Mouse (Mus musculus) layer of hippocampus, adult 18-20 months (tissue): ENCODE data around the gene Senp1. TPM values are rescaled to one million over a fixed set of nuclear protein-coding genes. Genes with fewer than 3 reads are reported as not detected.
A peak's percentile ranks its signal among the peaks of the same experiment; 100 is the strongest.

ENCODE experiments used
- DNase-seq, 2 experiments: peaks; one replicate each; pipeline ENCODE4 v3.0.0; 2022; ENCODE audit warnings: low spot score in 2 of 2
- total RNA-seq, 2 experiments: library from RNA; stranded (reverse); gene quantifications; 2 replicates each; pipeline ENCODE4 v1.2.3; 2021

Senp1 gene
- total RNA-seq, 2 experiments from 2014 or later = 12.4 to 13.2 TPM

DNA sequence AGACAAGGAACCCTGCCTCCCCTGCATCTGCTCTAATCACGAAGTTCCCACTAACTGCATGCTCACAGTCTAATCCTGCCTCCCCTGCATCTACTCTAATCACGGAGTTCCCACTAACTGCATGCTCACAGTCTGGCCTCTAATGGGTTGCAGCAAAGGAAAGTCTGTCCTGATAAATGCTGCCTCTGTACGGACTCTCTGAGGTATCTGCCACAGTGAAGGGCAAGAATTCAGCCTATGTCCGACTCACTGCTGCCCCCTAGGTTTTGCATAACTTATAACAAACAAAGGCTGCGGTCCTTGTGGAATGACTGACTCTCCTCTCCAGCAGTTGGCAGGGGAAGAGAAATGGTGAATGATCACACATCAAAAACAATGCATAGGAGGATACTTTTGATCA is 38.3 kb downstream of the Senp1 start:
- DNase-seq = peak in 1 of 2 experiments; percentile 47

DNA sequence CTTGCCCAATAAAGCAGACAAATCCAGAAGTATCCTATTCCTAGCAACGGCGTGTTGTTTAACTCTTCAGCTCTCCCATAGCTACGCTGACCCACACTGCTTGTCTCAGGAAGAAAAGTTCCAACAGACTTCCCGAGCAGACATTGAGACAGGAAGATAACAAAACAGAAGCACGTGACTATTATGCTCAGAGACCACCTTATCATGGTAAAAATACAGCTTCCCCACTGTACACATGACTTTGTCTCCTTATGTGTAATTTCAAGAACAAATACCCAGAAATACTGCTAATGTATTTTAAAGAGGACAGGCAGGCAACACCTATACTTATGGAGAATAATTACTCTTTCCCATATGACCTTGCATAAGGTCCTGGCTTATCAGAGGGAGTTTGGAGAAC is 41.9 kb downstream of the Senp1 start:
- DNase-seq = no peak

DNA sequence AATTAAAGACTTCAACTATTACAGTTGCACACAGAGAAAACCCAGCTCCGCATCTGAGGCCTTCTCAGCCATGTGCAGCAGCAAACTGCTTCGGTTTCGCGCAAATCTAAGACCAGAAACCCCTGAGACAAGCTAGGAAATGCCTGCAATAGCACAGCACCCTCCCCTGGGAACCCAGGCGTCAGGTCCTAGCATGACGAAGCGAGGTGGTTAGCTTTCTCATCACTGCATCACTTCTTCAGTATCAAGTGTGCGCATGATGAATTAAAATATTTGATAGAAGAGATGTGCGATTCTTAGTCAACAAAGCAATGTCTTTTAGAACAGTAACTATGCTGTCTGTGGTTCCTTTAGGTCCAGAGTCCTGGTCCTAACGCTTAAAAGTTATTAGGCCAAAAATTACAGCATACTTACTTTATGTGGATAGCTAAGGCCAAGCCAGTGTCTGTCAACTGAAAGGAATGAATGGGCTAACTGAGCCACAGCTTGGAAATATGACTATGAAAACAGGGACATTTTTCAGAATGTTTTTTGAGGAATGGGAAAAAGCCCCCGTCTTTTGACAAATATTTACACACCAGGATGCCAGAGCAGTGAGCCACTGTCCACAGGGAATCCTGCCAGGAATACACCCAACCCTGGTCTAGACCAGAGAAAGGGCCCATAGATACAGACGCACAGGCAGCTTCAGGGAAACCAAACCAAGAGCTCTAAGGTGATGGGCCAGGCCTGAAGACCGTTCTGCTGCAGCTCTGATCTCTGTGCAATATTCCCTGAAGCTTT is 44.4 kb downstream of the Senp1 start:
- DNase-seq = no peak

DNA sequence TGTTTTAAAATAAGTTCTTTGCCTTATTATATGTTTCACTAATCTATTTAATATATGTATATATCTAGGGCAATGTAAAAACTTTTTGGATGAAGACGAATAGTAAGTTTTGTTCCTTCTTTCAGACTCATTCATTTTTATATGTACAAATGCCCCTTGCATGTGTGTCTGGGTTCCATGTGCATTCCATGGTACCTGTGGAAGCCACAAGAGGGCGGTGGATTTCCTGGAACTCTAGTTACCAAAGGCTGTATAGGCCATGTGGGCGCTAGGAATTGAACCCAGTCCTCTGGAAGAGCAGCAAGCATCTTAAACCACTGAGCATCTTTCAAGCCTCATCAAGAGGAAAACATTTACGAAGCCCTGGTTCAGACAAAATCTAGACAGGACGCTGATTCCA is 49.2 kb downstream of the Senp1 start:
- no peak for DNase-seq

DNA sequence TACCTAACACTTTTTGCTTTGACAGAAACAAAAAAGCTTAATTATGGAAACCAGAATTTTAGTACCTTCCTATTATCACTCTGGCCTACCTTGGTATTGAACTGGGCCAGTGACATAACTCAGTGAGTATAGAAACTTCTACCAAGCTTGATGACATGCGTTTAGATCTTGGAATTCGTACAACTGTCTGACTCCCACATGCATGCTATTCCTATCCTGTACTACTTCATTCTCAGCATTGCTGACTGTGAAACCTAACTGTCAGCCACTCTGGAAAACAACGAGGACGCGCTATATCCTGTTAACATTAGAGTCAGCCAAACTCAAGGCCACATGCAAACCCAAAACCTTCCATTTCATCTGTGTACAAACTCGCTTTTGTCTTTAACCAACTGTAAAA is 49.6 kb downstream of the Senp1 start:
- no peak for DNase-seq

DNA sequence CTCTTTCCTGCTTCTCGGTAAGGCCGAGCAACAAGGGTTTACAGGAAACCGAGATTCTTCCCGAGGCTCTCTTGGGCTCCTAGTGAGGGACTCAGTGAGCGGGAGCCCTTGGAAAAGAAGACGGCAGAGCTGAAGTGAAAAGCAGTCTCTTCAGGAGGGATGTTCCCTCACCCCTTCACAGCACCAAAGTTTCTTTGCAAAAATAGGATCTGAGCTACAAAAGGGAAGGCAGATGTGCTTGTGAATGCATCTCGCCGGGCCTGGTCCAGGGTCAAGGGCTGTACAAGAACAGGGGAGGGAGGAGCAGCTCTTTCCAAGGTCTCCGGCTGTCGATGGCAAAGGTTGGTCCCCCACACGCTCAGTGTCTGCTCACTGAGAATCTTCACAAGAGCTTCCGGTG is 51.0 kb downstream of the Senp1 start:
- no peak for DNase-seq

DNA sequence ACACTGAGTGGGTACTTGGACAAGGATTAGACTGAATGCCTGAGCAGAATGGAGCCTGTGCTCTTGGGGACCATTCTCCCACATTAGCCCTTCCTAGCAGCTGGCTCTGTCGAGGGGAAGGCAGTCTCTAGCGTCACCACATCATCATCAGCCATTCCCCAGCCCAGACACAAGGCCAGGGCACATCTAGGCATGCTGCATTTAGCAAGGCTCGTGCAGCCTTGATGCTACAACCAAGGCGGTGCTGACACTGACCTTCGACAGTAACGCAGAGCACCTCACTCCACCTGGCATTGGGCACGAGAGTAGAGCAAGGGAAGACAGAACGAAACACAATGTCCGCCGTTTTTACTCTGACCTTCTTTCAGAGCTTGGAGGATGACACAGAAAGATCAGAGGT is 53.9 kb downstream of the Senp1 start:
- no peak for DNase-seq

DNA sequence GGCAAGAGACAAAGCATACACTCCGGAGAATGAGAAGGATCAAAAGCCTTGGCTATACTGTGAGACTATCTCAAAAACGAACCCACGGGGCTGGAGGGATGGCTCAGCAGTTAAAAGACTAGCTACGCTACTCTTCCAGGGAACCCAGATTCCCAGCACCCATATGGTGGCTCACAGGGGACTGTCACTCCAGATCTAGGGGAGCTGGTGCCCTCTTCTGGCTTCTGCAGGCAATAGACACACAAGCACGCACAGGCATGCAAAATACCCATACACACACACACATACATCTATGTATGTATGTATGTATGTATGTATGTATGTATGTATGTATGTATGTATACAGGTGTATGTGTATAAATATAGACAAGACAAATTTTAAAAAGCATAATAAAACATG is 57.0 kb downstream of the Senp1 start:
- no peak for DNase-seq

DNA sequence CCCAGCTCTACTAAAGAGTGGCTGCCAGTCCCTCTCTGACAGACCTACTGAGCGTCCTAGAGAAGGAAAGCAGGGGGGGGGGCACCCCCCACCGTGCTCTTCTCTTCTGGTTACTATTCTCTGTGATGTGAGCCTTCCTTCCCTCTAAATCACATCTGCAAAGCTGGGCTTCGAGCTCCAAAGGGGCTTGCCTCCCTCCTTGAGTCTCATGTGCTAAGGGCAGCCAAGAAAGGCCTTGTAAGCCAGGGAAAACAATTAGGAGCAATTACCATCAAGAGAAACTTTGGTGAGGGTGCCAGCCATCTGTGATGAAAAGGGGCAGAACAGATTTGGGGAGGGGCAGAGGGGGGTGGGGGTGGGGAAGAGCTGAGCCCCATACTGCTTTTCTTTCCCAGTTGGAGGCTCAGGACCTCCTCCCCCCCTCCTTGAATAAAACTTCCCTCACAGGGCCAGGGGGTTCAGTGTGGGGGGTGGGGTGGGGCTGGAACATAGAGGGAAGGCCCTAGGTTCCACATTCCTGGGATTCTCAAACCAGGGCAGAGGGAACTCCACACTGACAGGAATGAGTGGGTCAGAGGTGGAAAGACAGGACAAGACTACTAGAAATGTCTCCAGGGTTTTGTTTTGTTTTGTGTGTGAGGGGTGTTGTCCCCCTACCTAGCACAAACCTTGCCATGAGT is 58.3 kb downstream of the Senp1 start:
- DNase-seq = no peak

DNA sequence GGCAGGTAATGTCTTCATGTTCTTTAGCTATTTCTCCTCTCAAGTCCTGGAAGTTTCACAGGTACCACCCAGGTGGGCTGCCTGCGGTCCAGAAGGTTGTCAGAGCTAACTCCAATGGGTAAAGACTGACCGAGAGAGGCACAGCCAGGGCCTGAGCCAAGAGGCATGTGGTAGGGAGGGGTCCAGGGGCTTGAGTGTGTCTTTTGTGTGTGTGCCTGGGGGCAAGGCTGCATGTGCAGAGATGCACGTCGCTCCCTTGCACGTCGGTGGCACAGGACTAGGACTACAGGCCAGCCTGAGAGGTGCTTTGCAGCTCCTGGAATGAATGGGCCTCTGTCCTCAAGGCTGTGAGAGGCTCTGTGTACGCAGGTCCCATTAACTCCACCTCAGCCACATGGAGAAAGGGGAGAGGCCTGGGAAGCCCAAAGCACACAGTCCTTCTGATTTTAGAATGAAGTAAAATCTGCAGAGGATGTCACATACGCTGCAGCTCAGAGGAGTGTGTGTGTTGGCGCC is 60.3 kb downstream of the Senp1 start:
- DNase-seq = no peak

DNA sequence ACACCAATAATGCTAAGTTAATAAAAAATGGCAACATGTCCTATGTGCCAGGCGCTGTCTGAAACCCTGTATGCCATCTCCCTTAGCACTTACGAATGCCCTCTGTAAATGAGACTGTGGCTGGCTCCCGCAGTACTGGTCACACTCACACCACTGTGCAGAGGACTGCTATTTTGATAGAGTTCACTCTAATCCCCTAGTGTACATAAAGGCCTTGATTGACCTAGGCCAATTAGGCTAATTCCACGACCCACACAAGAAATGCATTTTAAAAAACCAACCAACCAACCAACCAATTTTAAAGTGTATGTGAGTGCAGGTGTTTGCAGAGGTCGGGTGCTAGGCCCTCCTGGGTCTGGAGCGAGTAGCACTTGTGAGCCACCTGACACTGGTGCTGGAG is 63.7 kb downstream of the Senp1 start:
- no peak for DNase-seq

DNA sequence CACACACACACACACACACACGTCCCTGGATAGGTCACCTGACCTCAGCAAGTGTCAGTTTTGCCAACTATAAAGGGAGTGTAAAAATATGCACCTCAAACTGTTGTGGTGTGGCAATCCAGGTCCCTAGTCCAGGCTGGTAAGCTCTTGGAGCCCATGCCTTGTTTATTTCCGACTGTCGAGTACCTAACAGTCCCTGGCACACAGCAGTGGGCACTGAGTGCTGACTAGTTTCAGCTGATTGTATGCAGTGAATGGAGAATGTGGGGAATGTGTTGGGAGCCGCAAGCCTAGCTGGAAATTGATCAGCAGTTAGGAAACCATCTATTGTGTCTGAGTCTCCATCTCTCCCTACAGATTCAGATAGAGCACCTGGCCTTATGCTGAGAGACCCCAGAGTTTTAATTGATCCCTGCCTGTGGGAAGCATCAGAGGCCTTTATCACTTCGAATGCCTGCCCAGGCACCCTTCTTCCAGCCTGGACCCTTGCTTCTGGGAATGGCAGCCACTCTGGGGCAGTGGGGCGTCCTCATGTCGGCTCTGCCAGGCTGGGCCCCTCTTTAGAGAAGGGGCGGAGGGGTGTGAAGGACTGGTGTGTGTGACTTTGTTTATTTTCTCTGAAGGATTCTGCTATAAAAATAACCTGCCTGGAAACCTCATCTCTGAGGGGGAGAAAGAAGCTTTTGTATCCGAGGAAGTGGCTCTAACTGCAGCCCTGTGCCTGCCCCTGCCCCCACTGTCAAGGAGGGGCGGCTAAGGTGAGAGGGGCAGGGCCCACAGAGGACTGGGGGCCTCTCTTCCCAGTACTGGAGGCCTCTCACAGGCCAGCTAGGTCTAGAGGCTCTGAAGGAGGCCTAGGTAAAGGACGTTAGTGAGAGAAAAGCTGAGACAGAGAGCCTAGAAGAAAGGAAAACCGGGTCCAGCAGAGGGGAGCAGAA is 66.3 kb downstream of the Senp1 start:
- DNase-seq = no peak

DNA sequence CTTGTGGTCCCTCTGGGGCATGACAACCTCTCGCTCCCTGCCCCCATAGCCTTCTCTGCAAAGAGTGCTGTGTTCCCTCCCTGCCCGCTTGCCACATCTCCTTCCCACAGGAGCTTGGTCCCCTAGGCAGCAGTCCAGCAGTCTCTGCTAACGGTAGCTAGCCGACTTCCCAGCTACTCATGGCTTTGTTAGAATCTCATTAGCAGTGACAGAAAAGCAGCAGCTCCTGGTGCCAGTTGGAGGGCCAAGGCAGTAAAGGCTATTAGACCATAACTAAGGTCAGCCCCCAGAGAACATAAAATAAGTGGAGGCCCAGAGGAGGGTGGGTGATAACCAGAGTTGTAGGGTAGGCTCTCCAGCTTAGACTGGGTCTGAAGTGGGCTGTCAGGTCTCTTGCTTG is 67.9 kb downstream of the Senp1 start:
- no peak for DNase-seq

DNA sequence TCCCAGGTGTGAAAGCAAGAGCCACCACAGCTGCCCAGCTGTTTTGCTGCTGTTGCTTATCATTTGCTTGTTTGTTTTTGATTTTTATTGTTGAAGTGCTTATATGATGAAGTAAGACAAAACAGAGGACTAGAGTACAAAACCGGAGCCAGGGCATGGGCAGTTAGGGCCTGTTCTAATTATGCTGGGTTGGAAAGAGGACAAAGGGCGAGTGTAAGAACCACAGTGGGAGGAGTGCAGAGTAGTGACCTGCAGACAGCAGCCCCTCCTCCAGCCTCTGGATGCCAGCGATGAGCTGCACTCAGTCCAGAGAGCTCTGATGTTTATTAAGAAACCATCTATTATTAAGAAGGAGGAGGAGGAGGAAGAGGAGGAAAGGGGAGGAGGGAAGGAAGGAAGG is 70.4 kb downstream of the Senp1 start:
- DNase-seq = no peak

DNA sequence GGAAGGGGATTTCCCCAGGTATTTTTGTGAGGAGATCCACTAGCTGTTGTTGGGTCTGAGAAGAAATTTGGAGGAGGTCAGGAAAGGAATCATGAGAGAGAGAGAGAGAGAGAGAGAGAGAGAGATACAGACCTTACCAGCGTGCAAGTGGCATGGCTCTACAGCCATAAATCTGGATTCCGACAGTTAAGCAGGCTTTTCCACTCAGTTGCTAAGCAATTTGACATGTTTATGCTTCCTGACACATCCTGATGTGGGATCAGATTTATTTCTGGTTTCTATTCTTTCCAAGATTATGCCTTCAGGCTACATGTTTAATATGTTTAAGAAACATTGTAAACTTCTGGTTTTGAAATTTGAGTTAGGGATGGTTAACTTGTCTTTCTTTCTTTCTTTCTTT is 71.7 kb downstream of the Senp1 start:
- DNase-seq = no peak

DNA sequence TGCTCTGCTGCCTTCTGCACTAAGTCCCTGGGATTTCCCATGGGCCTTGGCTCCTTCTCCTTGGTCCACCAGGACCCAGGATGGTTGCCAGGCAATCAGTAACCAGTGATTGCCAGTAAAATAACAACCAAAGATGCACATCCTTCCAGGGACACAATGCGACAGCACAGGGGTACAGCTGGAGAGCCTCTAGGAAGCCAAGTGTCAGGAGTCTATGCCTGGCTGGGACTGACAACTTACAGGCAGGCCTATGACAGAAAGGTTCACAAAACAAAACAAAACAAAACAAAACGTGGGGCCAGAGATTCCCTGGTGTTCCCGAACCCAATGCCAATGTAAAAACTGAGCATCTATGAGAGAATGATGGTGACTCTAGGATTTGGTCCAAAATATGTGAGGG is 74.5 kb downstream of the Senp1 start:
- DNase-seq = no peak

DNA sequence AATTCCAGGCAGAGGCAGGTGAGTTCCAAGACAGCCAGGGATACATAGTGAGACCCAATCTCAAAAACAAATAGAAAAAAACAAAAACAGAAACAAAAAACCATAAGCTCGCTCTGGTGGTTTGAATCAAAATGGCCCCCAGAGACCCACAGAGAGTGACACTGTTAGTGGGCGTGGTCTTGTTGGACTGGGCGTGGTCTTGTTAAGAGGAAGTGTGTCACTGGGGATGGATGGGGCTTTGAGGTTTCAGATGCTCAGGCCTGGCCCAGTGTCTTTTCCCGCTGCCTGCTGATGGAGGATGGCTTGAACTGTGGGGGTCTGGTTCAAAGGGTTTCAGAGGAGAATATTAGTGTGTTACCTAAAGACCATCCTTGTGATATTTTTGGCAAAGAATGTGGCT is 75.6 kb downstream of the Senp1 start:
- no peak for DNase-seq

DNA sequence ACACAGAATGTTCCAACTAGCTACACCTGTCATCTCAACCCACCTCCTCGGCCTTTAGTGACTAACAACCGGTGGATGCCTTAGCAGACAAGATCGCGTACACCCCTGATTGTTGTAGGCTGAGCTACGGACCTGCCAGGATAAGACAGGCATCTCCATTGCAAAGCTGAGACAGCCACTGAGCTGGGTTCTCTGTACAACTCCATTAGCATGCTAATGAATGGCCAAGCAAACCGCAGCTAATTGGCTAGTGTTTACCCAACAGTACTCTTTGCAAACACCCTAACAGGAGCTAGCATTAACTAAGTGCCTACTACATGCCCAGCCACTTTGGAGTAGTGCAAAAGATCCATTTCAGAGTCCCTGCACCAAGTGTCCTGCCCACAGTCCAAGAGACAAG is 80.7 kb downstream of the Senp1 start:
- DNase-seq = no peak

DNA sequence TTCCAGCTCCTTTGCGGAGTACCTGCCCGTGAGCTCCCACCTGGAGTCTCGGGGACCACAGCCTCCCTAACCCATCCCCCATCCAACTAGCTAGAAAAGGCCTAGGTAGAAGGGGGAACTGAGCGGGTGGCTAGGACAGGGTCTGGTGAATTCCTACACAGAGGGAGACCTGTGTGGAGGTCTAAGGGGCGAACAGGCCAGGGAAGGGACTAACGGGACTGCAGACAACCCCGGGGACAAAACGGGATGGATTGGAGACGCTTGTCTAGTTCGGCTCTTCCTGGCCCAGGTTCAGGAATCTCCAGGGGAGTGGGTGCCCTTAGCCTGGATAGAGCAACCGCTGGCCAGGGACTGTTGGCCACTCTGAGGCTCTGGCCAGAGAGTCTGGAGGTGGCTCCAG is 88.4 kb downstream of the Senp1 start:
- no peak for DNase-seq

DNA sequence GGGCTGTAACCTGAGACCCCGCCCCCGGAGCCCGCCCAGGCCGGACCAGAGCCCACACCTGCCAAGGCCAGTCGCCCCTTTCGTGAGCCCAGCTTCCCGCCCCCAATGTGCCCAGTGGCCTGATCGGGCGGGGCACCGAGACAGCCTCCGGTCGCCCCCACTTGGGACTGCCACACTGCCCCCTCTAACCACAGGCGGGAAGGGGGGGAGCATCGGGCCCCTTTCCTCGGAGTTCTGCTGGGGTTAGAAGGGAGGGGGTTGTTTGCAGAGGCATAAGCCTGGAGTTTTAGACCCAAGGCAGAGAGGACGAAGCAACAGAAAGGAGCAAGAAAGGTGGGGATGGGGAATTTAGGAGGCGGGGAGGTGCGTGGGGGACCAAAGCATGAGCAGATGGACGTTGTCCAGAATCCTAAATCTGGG is 88.8 kb downstream of the Senp1 start:
- DNase-seq = no peak

DNA sequence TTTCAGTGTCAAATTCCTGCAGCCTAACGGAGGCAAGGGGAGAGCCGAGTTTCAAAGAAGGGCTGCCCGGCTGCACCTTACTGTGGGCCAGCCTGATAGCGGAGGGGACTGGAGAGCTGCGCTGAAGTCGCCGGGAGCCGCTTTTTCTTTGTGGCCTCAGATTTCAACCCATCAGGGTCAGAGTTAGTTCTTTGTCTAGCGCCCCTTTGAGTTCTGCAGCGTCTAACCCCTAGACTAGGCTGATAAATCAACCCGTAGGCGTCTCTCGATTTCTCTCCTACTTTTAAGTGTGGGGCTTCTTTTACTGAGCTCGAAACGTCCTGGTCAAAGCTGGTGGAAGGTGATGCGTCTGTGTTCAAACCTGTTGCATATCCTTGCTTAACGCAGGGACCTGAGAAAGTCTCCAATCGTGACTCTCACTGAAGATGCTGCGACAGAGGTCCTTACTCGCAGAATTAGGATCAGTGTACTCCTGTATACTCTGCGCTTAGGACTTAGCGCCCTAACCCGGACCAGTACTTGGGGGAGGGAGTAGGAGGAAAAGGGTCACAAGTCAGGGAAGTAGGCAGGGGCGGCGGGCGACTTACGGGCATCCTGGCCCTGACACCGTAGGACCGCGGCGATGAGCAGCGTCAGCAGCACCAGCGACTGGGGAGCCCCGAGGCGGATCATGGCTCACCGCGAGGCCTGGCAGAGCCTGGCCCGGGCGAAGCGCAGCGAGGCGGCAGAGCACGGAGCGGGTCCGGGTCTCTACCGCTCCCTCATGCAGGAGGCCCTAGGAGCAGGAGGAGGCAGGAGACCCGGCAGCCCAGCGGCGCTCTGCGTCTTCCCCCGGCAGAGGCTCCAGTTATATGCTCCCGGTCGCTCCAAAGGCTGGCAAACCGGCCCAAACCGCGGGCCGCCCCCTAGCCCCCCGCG is 89.5 kb downstream of the Senp1 start, which contains the start of gene Col2a1:
Gene Col2a1, minus strand, starts transcription at position 874 of the 918 bp plus-strand sequence.
- no peak for DNase-seq
